Mouse (Mus musculus): ENCODE results near the gene Vmn1r160. TPM values are rescaled to one million over a fixed set of nuclear protein-coding genes. Genes with fewer than 3 reads are reported as not detected.
"Not testable (repeated sequence)": the region's sequence is repeated elsewhere in the genome, so short reads cannot be mapped to it uniquely, and the experiment has no call there.

Vmn1r160 gene
- not detected in 2 replicates for polyA plus RNA-seq (2012; rRNA removed)

GRCm38 (mm10) chr7:22870924-22871323 is at the start of gene Vmn1r160:
Gene Vmn1r160, plus strand, starts transcription at chr7:22871224.
- not testable (repeated sequence) for DNase-seq (ENCODE audit: extremely low spot score in 1 of 2, low spot score in 1 of 2)

GRCm38 (mm10) chr7:22843505-22843904 is 27.5 kb upstream of the Vmn1r160 start, which contains the start of gene Vmn1r159:
Gene Vmn1r159, minus strand, starts transcription at chr7:22843605.
- not testable (repeated sequence) for DNase-seq (ENCODE audit: extremely low spot score in 1 of 2, low spot score in 1 of 2)

Other genes starting within 250 kb of the Vmn1r160 start
- not detected in 2 replicates for gene Vmn1r155, start 213.2 kb upstream of the Vmn1r160 start, polyA plus RNA-seq (2012; rRNA removed)
- gene Gm8693, start 178.9 kb upstream of the Vmn1r160 start, polyA plus RNA-seq (2012; rRNA removed), result not detected in 2 replicates
- gene Gm4567, start 151.5 kb upstream of the Vmn1r160 start, polyA plus RNA-seq (2012; rRNA removed), result not detected in 2 replicates
- not detected in 2 replicates for gene Vmn1r157, start 109.5 kb upstream of the Vmn1r160 start, polyA plus RNA-seq (2012; rRNA removed)
- gene Vmn1r158, start 80.4 kb upstream of the Vmn1r160 start, polyA plus RNA-seq (2012; rRNA removed), result not detected in 2 replicates
- gene Vmn1r159, start 27.6 kb upstream of the Vmn1r160 start, polyA plus RNA-seq (2012; rRNA removed), result not detected in 2 replicates
- gene Gm4214, start 113.4 kb downstream of the Vmn1r160 start, polyA plus RNA-seq (2012; rRNA removed), result not detected in 2 replicates
- not detected in 2 replicates for gene Gm4216, start 148.7 kb downstream of the Vmn1r160 start, polyA plus RNA-seq (2012; rRNA removed)
- not detected in 2 replicates for gene Vmn1r163, start 184.3 kb downstream of the Vmn1r160 start, polyA plus RNA-seq (2012; rRNA removed)
- gene Gm8720, start 196.2 kb downstream of the Vmn1r160 start, polyA plus RNA-seq (2012; rRNA removed), result not detected in 2 replicates

Data from frontal cortex, adult 2 months (tissue).